Mouse (Mus musculus): ENCODE results near the gene Rxfp3. TPM values are rescaled to one million over a fixed set of nuclear protein-coding genes. Genes with fewer than 3 reads are reported as not detected.
"Not testable (repeated sequence)": the region's sequence is repeated elsewhere in the genome, so short reads cannot be mapped to it uniquely, and the experiment has no call there.

Gene Rxfp3
- total RNA-seq, 2 experiments from 2014 or later = not detected

- no peak overlapping the region for H3K27ac ChIP-seq
- DNase-seq = no peak
- H3K4me3 ChIP-seq = no peak overlapping the region
- TF ChIP-seq CTCF (IDR thresholded peaks at IDR 0.05) = no peak
- intact Hi-C loops (cut with DNase I) = no loop called here
Measured at GRCm38 (mm10) chr15:11010976-11011548, 26.7 kb downstream of the Rxfp3 start.

GRCm38 (mm10) chr15:11008756-11009155 is 29.0 kb downstream of the Rxfp3 start:
- TF ChIP-seq CTCF (IDR thresholded peaks at IDR 0.05) = peak; percentile 56
- Histone ChIP-seq H3K4me3 (no peak overlapping the region), H3K27ac (no peak overlapping the region)
- intact Hi-C loops (cut with DNase I) = no loop called here
- DNase-seq = no peak

GRCm38 (mm10) chr15:11004646-11005045 is 33.1 kb downstream of the Rxfp3 start:
- H3K27ac ChIP-seq = no peak overlapping the region
- no peak for DNase-seq
- intact Hi-C loops (cut with DNase I) = no loop called here
- no peak for TF ChIP-seq CTCF (IDR thresholded peaks at IDR 0.05)
- no peak overlapping the region for H3K4me3 ChIP-seq

GRCm38 (mm10) chr15:11003791-11004190 is 34.0 kb downstream of the Rxfp3 start:
- no peak for TF ChIP-seq CTCF (IDR thresholded peaks at IDR 0.05)
- DNase-seq = no peak
- intact Hi-C loops (cut with DNase I) = no loop called here

GRCm38 (mm10) chr15:11000421-11000820 is 37.4 kb downstream of the Rxfp3 start, which contains the start of gene Slc45a2:
Gene Slc45a2, plus strand, starts transcription at chr15:11000721.
- Histone ChIP-seq H3K27ac (no peak within 1 kb of the TSS), H3K4me3 (peak within 1 kb of the TSS; percentile 23; the same call in 1 of the 2 replicates)
- intact Hi-C loops (cut with DNase I) = no loop called here
- no peak for TF ChIP-seq CTCF (IDR thresholded peaks at IDR 0.05)
- no peak for DNase-seq

More at GRCm38 (mm10) chr15:11003791-11004190, 34.0 kb downstream of the Rxfp3 start:
- H3K4me3 ChIP-seq = no peak overlapping the region
- H3K27ac ChIP-seq = no peak overlapping the region

GRCm38 (mm10) chr15:10999832-11000231 is 38.0 kb downstream of the Rxfp3 start:
- TF ChIP-seq CTCF (IDR thresholded peaks at IDR 0.05) = no peak
- intact Hi-C loops (cut with DNase I) = no loop called here
- DNase-seq = no peak
- Histone ChIP-seq H3K4me3 (peak overlapping the region; percentile 23; the same call in 1 of the 2 replicates), H3K27ac (no peak overlapping the region)

GRCm38 (mm10) chr15:10991566-10991965 is 46.2 kb downstream of the Rxfp3 start:
- intact Hi-C loops (cut with DNase I) = no loop called here
- Histone ChIP-seq H3K27ac (no peak overlapping the region), H3K4me3 (no peak overlapping the region)
- peak; percentile 46 for TF ChIP-seq CTCF (IDR thresholded peaks at IDR 0.05)
- no peak for DNase-seq

- H3K27ac ChIP-seq = no peak overlapping the region
- TF ChIP-seq CTCF (IDR thresholded peaks at IDR 0.05) = no peak
- intact Hi-C loops (cut with DNase I) = no loop called here
- H3K4me3 ChIP-seq = no peak overlapping the region
- peak; percentile 39 for DNase-seq
Measured at GRCm38 (mm10) chr15:10990411-10990810, 47.4 kb downstream of the Rxfp3 start.

- intact Hi-C loops (cut with DNase I); H3K27ac ChIP-seq; DNase-seq; H3K4me3 ChIP-seq: not testable (repeated sequence)
Measured at GRCm38 (mm10) chr15:10986477-10986876, 51.3 kb downstream of the Rxfp3 start.

- intact Hi-C loops (cut with DNase I) = no loop called here
- H3K27ac ChIP-seq = no peak overlapping the region
- DNase-seq = no peak
- H3K4me3 ChIP-seq = no peak overlapping the region
- no peak for TF ChIP-seq CTCF (IDR thresholded peaks at IDR 0.05)
Measured at GRCm38 (mm10) chr15:10985756-10986155, 52.0 kb downstream of the Rxfp3 start.

Other genes starting within 250 kb of the Rxfp3 start
- 1 to 10 TPM in 1 of 2 experiments, under 1 TPM in 1; 0.31 to 1.5 TPM for gene C1qtnf3, start 85.7 kb downstream of the Rxfp3 start, total RNA-seq (2021)
- 10 to 100 TPM; 15.5 to 23.3 TPM for gene Amacr, start 56.2 kb downstream of the Rxfp3 start, total RNA-seq (2021)
- not detected for gene Slc45a2, start 37.3 kb downstream of the Rxfp3 start, total RNA-seq (2021)
- gene Adamts12, start 26.8 kb upstream of the Rxfp3 start, total RNA-seq (2021) = 1 to 10 TPM; 2.7 to 2.8 TPM